Mouse (Mus musculus) heart, postnatal 4 days (tissue): Measurements from ENCODE around the gene Nkg7. TPM values are rescaled to one million over a fixed set of nuclear protein-coding genes. Genes with fewer than 3 reads are reported as not detected.
"Not testable (repeated sequence)": the region's sequence is repeated elsewhere in the genome, so short reads cannot be mapped to it uniquely, and the experiment has no call there.

Experiments used
- DNase-seq: peaks from one replicate; pipeline ENCODE4 v3.0.0; 2021
- total RNA-seq, 2 experiments: library from RNA; stranded (reverse); gene quantifications; 2 replicates each; pipeline ENCODE4 v1.2.3; 2021

Nkg7 gene
- not detected for total RNA-seq

- DNase-seq = no peak
These were observed at the start of gene Nkg7 for GRCm38 (mm10) chr7:43436341-43437255. Nkg7 (plus strand) TSS chr7:43437073.

GRCm38 (mm10) chr7:43392349-43393121 lies 44.3 kb upstream of the Nkg7 start:
- no peak for DNase-seq

- DNase-seq = no peak
These were observed 37.4 kb upstream of the Nkg7 start for GRCm38 (mm10) chr7:43399501-43399900.

- DNase-seq = no peak
These were observed 34.2 kb upstream of the Nkg7 start for GRCm38 (mm10) chr7:43402718-43403117.

GRCm38 (mm10) chr7:43407573-43407972 lies 29.3 kb upstream of the Nkg7 start:
- DNase-seq = no peak

GRCm38 (mm10) chr7:43408131-43408553 lies 28.7 kb upstream of the Nkg7 start, which contains the start of gene Siglecg:
Siglecg (plus strand) TSS chr7:43408204.
- DNase-seq = no peak

GRCm38 (mm10) chr7:43409084-43409483 lies 27.8 kb upstream of the Nkg7 start:
- DNase-seq = no peak

- not testable (repeated sequence) for DNase-seq
These were observed 25.1 kb upstream of the Nkg7 start for GRCm38 (mm10) chr7:43411724-43412123.

GRCm38 (mm10) chr7:43417298-43417697 lies 19.6 kb upstream of the Nkg7 start:
- DNase-seq = no peak

- peak; percentile 90 for DNase-seq
These were observed 13.8 kb upstream of the Nkg7 start for GRCm38 (mm10) chr7:43422995-43423617.

GRCm38 (mm10) chr7:43423991-43424625 lies 12.8 kb upstream of the Nkg7 start:
- no peak for DNase-seq

- DNase-seq = no peak
These were observed 9.5 kb upstream of the Nkg7 start, which contains the start of gene Lim2 for GRCm38 (mm10) chr7:43427406-43427805. Lim2 (plus strand) TSS chr7:43427670.

- DNase-seq = no peak
These were observed 7.4 kb upstream of the Nkg7 start for GRCm38 (mm10) chr7:43429500-43429899.

- no peak for DNase-seq
These were observed 4.0 kb upstream of the Nkg7 start for GRCm38 (mm10) chr7:43432891-43433290.

GRCm38 (mm10) chr7:43434676-43435075 lies 2.2 kb upstream of the Nkg7 start:
- DNase-seq = no peak

- no peak for DNase-seq
These were observed 1.7 kb downstream of the Nkg7 start for GRCm38 (mm10) chr7:43438611-43439010.

- no peak for DNase-seq
These were observed 3.6 kb downstream of the Nkg7 start, which contains the start of gene Cldnd2 for GRCm38 (mm10) chr7:43440482-43440881. Cldnd2 (plus strand) TSS chr7:43440782.

- no peak for DNase-seq
These were observed 4.2 kb downstream of the Nkg7 start for GRCm38 (mm10) chr7:43441071-43441470.

- no peak for DNase-seq
These were observed 5.8 kb downstream of the Nkg7 start for GRCm38 (mm10) chr7:43442684-43443083.

- DNase-seq = peak; percentile 85
These were observed 6.4 kb downstream of the Nkg7 start for GRCm38 (mm10) chr7:43443126-43443916.

- peak; percentile 95 for DNase-seq
These were observed 7.0 kb downstream of the Nkg7 start, which contains the start of the genes Etfb and Gm45233 for GRCm38 (mm10) chr7:43443917-43444293. Etfb (plus strand) TSS chr7:43444083. Gm45233 (plus strand) TSS chr7:43444128.
